Mouse (Mus musculus): ENCODE data around the gene Mrpl18. TPM values are rescaled to one million over a fixed set of nuclear protein-coding genes. Genes with fewer than 3 reads are reported as not detected.

Gene Mrpl18
- 118 TPM for polyA plus RNA-seq (2017; shearing (Covaris generic))

DNA sequence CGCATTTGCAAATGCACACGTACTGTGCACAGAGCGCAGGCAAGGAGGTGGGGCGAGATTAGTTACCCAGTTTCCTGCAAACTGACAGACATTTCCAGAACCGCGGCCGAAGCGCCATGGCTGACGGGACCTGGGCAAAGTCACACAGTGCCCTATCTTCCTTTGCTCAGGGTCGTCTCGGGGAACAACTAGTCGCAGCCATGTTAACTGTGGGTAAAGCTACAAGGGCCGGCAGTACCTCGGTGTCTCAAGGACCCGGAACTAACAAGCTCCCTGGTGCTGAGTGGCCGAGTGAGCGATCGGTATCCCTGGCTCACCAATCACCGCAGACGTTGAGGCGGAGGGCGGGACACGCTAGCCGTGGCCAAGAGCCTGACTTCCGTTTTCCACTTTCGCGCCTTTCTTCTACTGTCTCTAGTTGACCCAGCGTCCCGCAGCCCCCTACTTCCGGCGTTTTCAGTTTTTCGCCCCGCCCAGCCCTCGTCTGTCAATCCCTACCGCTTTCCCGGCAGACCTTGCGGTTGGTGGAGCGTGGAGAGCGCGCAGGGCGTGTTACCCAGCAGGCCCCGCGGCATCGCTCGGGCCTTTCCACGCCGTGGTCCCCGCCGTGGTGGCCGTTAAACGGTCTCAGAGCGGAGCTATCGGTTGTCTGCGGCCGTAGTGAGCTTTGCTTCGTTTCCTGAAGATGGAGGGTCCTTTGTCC is at the start of gene Mrpl18:
TSS of gene Mrpl18 (minus strand) at position 465 of the 703 bp plus-strand sequence.

DNA sequence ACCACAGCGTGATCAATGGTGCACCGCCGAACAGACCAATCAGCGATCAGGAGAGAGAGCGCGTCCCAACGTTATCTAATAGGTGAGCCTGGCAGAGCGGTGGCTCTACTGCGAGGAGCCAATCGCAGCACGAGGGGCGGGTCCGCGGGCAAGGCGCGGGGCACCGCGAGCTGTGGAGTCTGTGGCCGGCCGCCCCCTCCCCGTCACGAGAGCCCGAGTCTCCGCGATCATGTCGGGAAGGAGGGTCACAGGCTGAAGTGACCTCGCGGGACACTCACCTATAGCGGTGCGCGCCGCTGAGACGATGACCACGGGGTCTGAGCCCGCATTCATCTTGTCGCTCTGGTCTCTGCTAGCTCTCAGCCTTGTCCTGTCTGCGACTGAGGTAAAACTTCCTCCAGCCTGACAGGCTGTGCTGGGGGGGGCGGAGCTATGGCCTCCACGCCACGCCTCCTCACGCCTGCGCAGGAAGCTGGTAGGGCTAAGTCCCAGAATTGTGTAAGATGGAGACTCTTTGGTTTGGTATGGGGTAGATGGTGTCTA is 44.3 kb upstream of the Mrpl18 start, which contains the start of gene Acat2:
TSS of gene Acat2 (minus strand) at position 417 of the 543 bp plus-strand sequence.

GRCm38 (mm10) chr17:12940151-12940805 is 24.1 kb upstream of the Mrpl18 start, which contains the start of gene Acat3:
TSS of gene Acat3 (minus strand) at chr17:12940600.

GRCm38 (mm10) chr17:12915488-12915880 is 661 bp downstream of the Mrpl18 start, which contains the start of gene Tcp1:
TSS of gene Tcp1 (plus strand) at chr17:12915701.

GRCm38 (mm10) chr17:12909361-12910280 is 6.5 kb downstream of the Mrpl18 start, which contains the start of gene Pnldc1:
TSS of gene Pnldc1 (minus strand) at chr17:12910230.

GRCm38 (mm10) chr17:12875734-12876133 is 40.4 kb downstream of the Mrpl18 start, which contains the start of gene Mrgprh:
TSS of gene Mrgprh (plus strand) at chr17:12876034.

DNA sequence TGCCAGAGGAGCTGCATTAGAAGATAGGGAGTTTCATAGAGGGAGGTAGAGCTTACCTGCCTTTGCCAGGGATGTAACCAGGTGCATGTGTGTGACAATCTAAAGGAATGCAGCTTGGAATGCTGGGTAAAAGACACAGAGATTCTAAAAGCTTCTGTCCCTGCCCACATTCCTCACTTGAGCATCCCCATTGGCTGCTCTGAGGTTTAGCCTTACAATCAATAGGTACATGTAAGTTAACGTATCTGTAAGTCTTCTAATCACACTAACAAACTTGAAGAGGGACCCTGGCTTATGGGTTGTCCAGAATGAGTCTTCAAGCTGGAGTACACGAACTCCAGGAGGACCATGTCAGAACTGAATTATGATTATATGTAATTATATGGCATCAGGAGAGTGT is 48.1 kb downstream of the Mrpl18 start, which contains the start of gene Mas1:
TSS of gene Mas1 (minus strand) at position 101 of the 400 bp plus-strand sequence.

Other genes with a start within 250 kb of the Mrpl18 start
- 0.92 TPM for gene Slc22a1, start 240.5 kb downstream of the Mrpl18 start, polyA plus RNA-seq (2017; shearing (Covaris generic))
- gene Igf2r, start 146.7 kb downstream of the Mrpl18 start, polyA plus RNA-seq (2017; shearing (Covaris generic)): 76.8 TPM
- gene Mas1, start 48.2 kb downstream of the Mrpl18 start, polyA plus RNA-seq (2017; shearing (Covaris generic)): 0.31 TPM
- gene Mrgprh, start 40.3 kb downstream of the Mrpl18 start, polyA plus RNA-seq (2017; shearing (Covaris generic)): not detected
- 0.61 TPM for gene Pnldc1, start 6.1 kb downstream of the Mrpl18 start, polyA plus RNA-seq (2017; shearing (Covaris generic))
- 198 TPM for gene Tcp1, start 644 bp downstream of the Mrpl18 start, polyA plus RNA-seq (2017; shearing (Covaris generic))
- 0.22 TPM for gene Acat3, start 24.3 kb upstream of the Mrpl18 start, polyA plus RNA-seq (2017; shearing (Covaris generic))
- gene Acat2, start 44.4 kb upstream of the Mrpl18 start, polyA plus RNA-seq (2017; shearing (Covaris generic)): 33.0 TPM
- gene Wtap, start 77.8 kb upstream of the Mrpl18 start, polyA plus RNA-seq (2017; shearing (Covaris generic)): 76.6 TPM
- 106 TPM for gene Sod2, start 90.5 kb upstream of the Mrpl18 start, polyA plus RNA-seq (2017; shearing (Covaris generic))
- gene Gpr31b, start 136.0 kb upstream of the Mrpl18 start, polyA plus RNA-seq (2017; shearing (Covaris generic)): not detected
- gene Tcp10b, start 144.8 kb upstream of the Mrpl18 start, polyA plus RNA-seq (2017; shearing (Covaris generic)): not detected
- gene Unc93a, start 215.5 kb upstream of the Mrpl18 start, polyA plus RNA-seq (2017; shearing (Covaris generic)): not detected